In genomic region chr2:68118076-68118475, GRCm38 (mm10) we compare ENCODE assay signal across 15 mouse cellular contexts.
A peak's percentile ranks its signal among the peaks of the same experiment; 100 is the strongest.
DNase-seq lines count a peak whose midpoint lies in the region; ATAC-seq and TF ChIP-seq lines count a peak whose summit lies in the region.
"Had no signal": no experiment of that assay in that cellular context is flagged by ENCODE, and none has a peak within 500 bp of the region (broad histone marks: within the 10 kb centered on the region; RNA-seq: fewer than 3 reads in every experiment).

No protein-coding gene starts in this region.

- peak; percentile 31 for DNase-seq in adrenal gland, adult 2 months
- no peak for DNase-seq in adrenal gland, postnatal 4 days (ENCODE audit: low spot score in 2 of 2)
- DNase-seq in left cerebral cortex, adult 2 months (ENCODE audit: extremely low spot score in 1 of 2, low spot score in 2 of 2) = no peak
- DNase-seq in left cerebral cortex, postnatal 36 days (ENCODE audit: low spot score in 2 of 2) = no peak
- peak; percentile 85 for DNase-seq in Muller cell, postnatal 12 days (ENCODE audit: inconsistent ontology term)
- DNase-seq in cerebellum, adult 8-10 months = no peak
- DNase-seq: cerebellum, adult 2 months; kidney, adult 11 months; liver, embryonic 13.5 days; retina, postnatal 1 day; thymus, postnatal 4 days had no signal

- no peak overlapping the region for H3K4me3 ChIP-seq in left cerebral cortex, adult 2 months
- H3K4me3 ChIP-seq: forebrain, embryonic 15.5 days; hindbrain, embryonic 10.5 days; liver, embryonic 13.5 days had no signal

- peak; percentile 35 for TF ChIP-seq CTCF in left cerebral cortex, adult 2 months (IDR thresholded peaks at IDR 0.05)

- ATAC-seq in granulocyte monocyte progenitor cell, adult 5-6 weeks (replicated peaks; ENCODE audit: poor library complexity, severe bottlenecking) = peak; percentile 44; the same call in 1 of the 2 replicates
- ATAC-seq in frontal cortex, adult (ENCODE audit: low TSS enrichment) = no peak
- ATAC-seq: forebrain, embryonic 15.5 days had no signal

- intact Hi-C loops in left cerebral cortex, adult 2 months (cut with DNase I) = no loop called here
- intact Hi-C loops in left cerebral cortex, postnatal 36 days (cut with DNase I) = loop anchor here (10.0 kb wide), 1 partner anchor 227 kb away; no protein-coding TSS in a partner anchor

- H3K27ac ChIP-seq in left cerebral cortex, adult 2 months = no peak overlapping the region
- H3K27ac ChIP-seq: forebrain, embryonic 15.5 days; hindbrain, embryonic 10.5 days; liver, embryonic 13.5 days had no signal

Comparison
In these comparisons a context has a peak if more than half of its experiments do, and no peak if none do; other contexts are left out.
1. DNase-seq: peak in adrenal gland, adult 2 months (single experiment) and Muller cell, postnatal 12 days (single experiment); none in adrenal gland, postnatal 4 days (0 of 2), left cerebral cortex, adult 2 months (0 of 2), left cerebral cortex, postnatal 36 days (0 of 2) and cerebellum, adult 8-10 months (single experiment).